Mouse (Mus musculus): ENCODE measurements around the gene Mlf2.
A peak's percentile ranks its signal among the peaks of the same experiment; 100 is the strongest.

DNA sequence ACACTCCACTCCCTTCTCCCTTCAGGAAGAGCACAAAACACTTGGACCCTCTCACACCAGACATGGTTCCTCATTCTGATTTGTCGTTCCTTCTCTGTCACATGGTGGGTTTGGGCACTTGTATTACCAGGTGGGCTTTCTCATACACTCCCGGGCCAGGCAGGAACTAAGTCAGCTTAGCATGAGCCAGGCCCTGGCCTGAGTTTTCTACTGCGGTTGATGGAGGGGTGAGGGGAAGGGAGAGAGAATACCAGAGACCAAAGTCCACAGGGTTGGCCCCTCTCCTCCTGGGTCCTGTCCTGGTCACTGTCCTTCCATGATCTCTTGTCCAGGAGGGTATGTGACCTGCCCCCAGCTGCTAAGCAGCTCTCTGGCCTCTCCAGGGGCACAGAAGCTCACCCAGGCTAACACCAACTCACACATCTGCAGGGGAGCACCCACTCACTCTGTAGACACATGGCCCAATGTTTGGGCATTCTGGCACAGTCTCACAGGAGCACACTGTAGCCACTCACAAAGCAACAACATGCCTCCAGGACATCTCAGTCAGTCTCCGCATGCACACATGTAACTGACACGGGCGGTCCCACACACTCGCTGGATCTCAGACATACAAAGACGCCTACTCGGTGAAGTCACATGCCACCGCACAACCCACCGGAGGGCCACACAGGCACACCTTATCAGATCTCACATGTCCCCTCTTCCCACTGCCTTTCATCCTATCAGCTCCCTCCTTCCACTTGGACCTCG lies 15.1 kb upstream of the Mlf2 start:
- TF ChIP-seq CTCF (IDR thresholded peaks at IDR 0.05; ENCODE audit: extremely low read depth, insufficient read depth, low read length) (no peak), POLR2A (IDR thresholded peaks at IDR 0.05; ENCODE audit: extremely low read depth, insufficient read depth, low read length) (peak; percentile 63)

All from cortical plate, adult 2 months (tissue).